ENCODE assay signal across 9 mouse cellular contexts in the genomic region with DNA sequence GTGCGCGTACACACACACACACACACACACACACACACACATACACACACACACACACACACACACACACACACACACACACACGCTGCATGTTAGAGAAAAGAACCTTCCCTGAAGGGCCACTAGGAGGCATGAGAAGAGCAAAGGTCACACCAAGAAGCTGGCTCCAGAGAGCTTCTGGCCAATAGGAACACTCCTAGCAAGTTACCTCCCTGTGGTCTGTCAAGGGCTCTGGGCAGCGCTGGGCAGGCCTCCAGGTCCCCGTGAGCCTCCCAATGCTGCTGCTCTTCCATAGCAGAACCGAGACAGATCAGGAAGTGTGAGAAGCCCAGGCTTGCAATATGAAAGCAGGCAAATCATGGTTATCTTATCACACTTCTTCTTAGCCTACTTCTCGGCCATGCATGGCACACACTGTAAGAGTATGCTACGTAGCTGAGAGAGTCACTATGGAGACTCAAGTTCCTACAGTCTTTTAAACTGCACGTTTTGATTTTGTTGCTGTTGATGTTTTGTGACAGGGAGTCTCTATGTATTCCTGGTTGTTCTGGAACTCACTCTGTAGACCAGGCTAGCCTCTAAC. TPM values are rescaled to one million over a fixed set of nuclear protein-coding genes. Genes with fewer than 3 reads are reported as not detected.
DNase-seq lines count a peak whose midpoint lies in the region; ATAC-seq and TF ChIP-seq lines count a peak whose summit lies in the region.
"Had no signal": no experiment of that assay in that cellular context is flagged by ENCODE, and none has a peak within 500 bp of the region (broad histone marks: within the 10 kb centered on the region; RNA-seq: fewer than 3 reads in every experiment).

No protein-coding gene starts in this region.

- peak; percentile 8 for DNase-seq in left cerebral cortex, postnatal 4 days
- no peak for DNase-seq in left cerebral cortex, adult 11 months (ENCODE audit: low spot score)
- peak; percentile 83 for DNase-seq in adrenal gland, postnatal 14 days
- peak; percentile 73 for DNase-seq in heart, postnatal 0 days (ENCODE audit: low spot score)
- DNase-seq in liver, embryonic 13.5 days: peak; percentile 47
- DNase-seq in spleen, adult 18-20 months: peak; percentile 24 to 47
- DNase-seq in layer of hippocampus, postnatal 36 days: no peak

- 30% methylated on average over 8 of the region's 9 CpGs for WGBS in heart, postnatal 0 days
- 25% methylated on average over 8 of the region's 9 CpGs for WGBS in liver, embryonic 13.5 days (ENCODE audit: insufficient replicate concordance)
- WGBS in midbrain, embryonic 13.5 days: 69% methylated on average over 8 of the region's 9 CpGs

- H3K9me3 ChIP-seq in heart, postnatal 0 days (replicated peaks; ENCODE audit: control insufficient read depth, low read length): no peaks in the 10 kb centered on the region
- no peaks in the 10 kb centered on the region for H3K9me3 ChIP-seq in liver, embryonic 13.5 days (replicated peaks)
- no peaks in the 10 kb centered on the region for H3K9me3 ChIP-seq in midbrain, embryonic 13.5 days
- H3K9me3 ChIP-seq: neural tube, embryonic 12.5 days had no signal

- peak overlapping the region; percentile 30; the same call in 1 of the 2 replicates for H3K4me2 ChIP-seq in heart, postnatal 0 days (ENCODE audit: low read depth, low read length)
- H3K4me2 ChIP-seq in liver, embryonic 13.5 days: peak overlapping the region; percentile 50
- H3K4me2 ChIP-seq in midbrain, embryonic 13.5 days (replicated peaks): no peak overlapping the region
- H3K4me2 ChIP-seq: neural tube, embryonic 12.5 days had no signal

- H3K27ac ChIP-seq in heart, postnatal 0 days (ENCODE audit: low read depth): peak overlapping the region; percentile 1; the same call in 1 of the 2 replicates
- H3K27ac ChIP-seq in liver, embryonic 13.5 days: peak overlapping the region; percentile 58
- no peak overlapping the region for H3K27ac ChIP-seq in midbrain, embryonic 13.5 days
- H3K27ac ChIP-seq: neural tube, embryonic 12.5 days had no signal

- no peaks in the 10 kb centered on the region for H3K36me3 ChIP-seq in heart, postnatal 0 days (replicated peaks; ENCODE audit: control insufficient read depth, insufficient read depth, low read length)
- no peaks in the 10 kb centered on the region for H3K36me3 ChIP-seq in liver, embryonic 13.5 days
- H3K36me3 ChIP-seq in midbrain, embryonic 13.5 days: no peaks in the 10 kb centered on the region
- H3K36me3 ChIP-seq: neural tube, embryonic 12.5 days had no signal

- peak; percentile 93 for ATAC-seq in heart, postnatal 0 days (ENCODE audit: insufficient read depth, low read depth)
- ATAC-seq in liver, embryonic 13.5 days (ENCODE audit: low read depth): peak; percentile 87
- ATAC-seq in midbrain, embryonic 13.5 days: no peak

- no peak overlapping the region for H3K9ac ChIP-seq in heart, postnatal 0 days (replicated peaks; ENCODE audit: low read depth, low read length)
- peak overlapping the region; percentile 41; the same call in 1 of the 2 replicates for H3K9ac ChIP-seq in liver, embryonic 13.5 days
- H3K9ac ChIP-seq in midbrain, embryonic 13.5 days (replicated peaks): no peak overlapping the region
- H3K9ac ChIP-seq: neural tube, embryonic 12.5 days had no signal

- TF ChIP-seq EP300 in heart, postnatal 0 days (IDR thresholded peaks at IDR 0.05; ENCODE audit: low read depth): no peak

- no peaks in the 10 kb centered on the region for H3K4me1 ChIP-seq in heart, postnatal 0 days (ENCODE audit: control insufficient read depth, insufficient read depth)
- H3K4me1 ChIP-seq in liver, embryonic 13.5 days (replicated peaks): peaks cover 45% of the 10 kb centered on the region
- no peaks in the 10 kb centered on the region for H3K4me1 ChIP-seq in midbrain, embryonic 13.5 days (replicated peaks)

- H3K4me3 ChIP-seq in heart, postnatal 0 days (ENCODE audit: low read depth, low read length): no peak overlapping the region
- H3K4me3 ChIP-seq in liver, embryonic 13.5 days (replicated peaks): no peak overlapping the region
- H3K4me3 ChIP-seq in midbrain, embryonic 13.5 days (replicated peaks): no peak overlapping the region
- H3K4me3 ChIP-seq: neural tube, embryonic 12.5 days had no signal

- intact Hi-C loops in left cerebral cortex, postnatal 4 days (cut with DNase I): no loop called here

- TF ChIP-seq CTCF in heart, postnatal 0 days (IDR thresholded peaks at IDR 0.05; ENCODE audit: low read depth): peak; percentile 55

- no peaks in the 10 kb centered on the region for H3K27me3 ChIP-seq in heart, postnatal 0 days (ENCODE audit: control insufficient read depth, insufficient read depth, low read length)
- no peaks in the 10 kb centered on the region for H3K27me3 ChIP-seq in liver, embryonic 13.5 days
- no peaks in the 10 kb centered on the region for H3K27me3 ChIP-seq in midbrain, embryonic 13.5 days
- H3K27me3 ChIP-seq: neural tube, embryonic 12.5 days had no signal

RNA-seq across cellular contexts. Expression of a gene that starts 13.6 kb away (rescaled TPM):
- 1 to 10 TPM; 4.0 to 4.9 TPM for total RNA-seq in left cerebral cortex, postnatal 4 days (2021)
- 10.6 and 11.0 TPM in 2 replicates for total RNA-seq in adrenal gland, postnatal 14 days (2021)
- not detected in 2 replicates for total RNA-seq in heart, postnatal 0 days (2014; rRNA removed; ENCODE audit: low replicate concordance)
- polyA plus RNA-seq in heart, postnatal 0 days (2015; fragmentation: Nextera tagmentation; extraction: Ambion mirVana): not detected in 2 replicates
- polyA plus RNA-seq in liver, embryonic 13.5 days (2015; fragmentation: Nextera tagmentation; extraction: Ambion mirVana): 0.03 TPM in 1 of 2 replicates, not detected in the other
- polyA plus RNA-seq in midbrain, embryonic 13.5 days (2015; fragmentation: Nextera tagmentation; extraction: Ambion mirVana): 0.05 TPM in 1 of 2 replicates, not detected in the other
- 10 to 100 TPM in 1 of 2 experiments, 1 to 10 TPM in 1; 9.3 to 12.4 TPM for total RNA-seq in layer of hippocampus, postnatal 36 days (2021)
- polyA plus RNA-seq: neural tube, embryonic 12.5 days had no signal

Comparison
In these comparisons a context has a peak if more than half of its experiments do, and no peak if none do; other contexts are left out.
1. DNase-seq: peak in left cerebral cortex, postnatal 4 days (single experiment), adrenal gland, postnatal 14 days (single experiment), heart, postnatal 0 days (single experiment), liver, embryonic 13.5 days (single experiment) and spleen, adult 18-20 months (2 of 2); none in left cerebral cortex, adult 11 months (single experiment) and layer of hippocampus, postnatal 36 days (0 of 2).